Mouse (Mus musculus): ENCODE measurements around the gene Zcchc17. TPM values are rescaled to one million over a fixed set of nuclear protein-coding genes. Genes with fewer than 3 reads are reported as not detected.

Zcchc17 gene
- total and polyA plus RNA-seq, 3 experiments = 43.7 to 62.5 TPM; not detected in 1

- H3K27ac ChIP-seq (ENCODE audit: control insufficient read depth, low read depth, low read length) = no peak overlapping the region
- no peaks in the 10 kb centered on the region for H3K4me1 ChIP-seq (ENCODE audit: control insufficient read depth in 1 of 2, insufficient read depth in 2 of 2, low read length in 2 of 2)
- no peak overlapping the region for H3K9ac ChIP-seq (ENCODE audit: control insufficient read depth, low read depth, low read length, poor library complexity, severe bottlenecking)
- no peaks in the 10 kb centered on the region for H3K79me2 ChIP-seq (ENCODE audit: control insufficient read depth, insufficient read depth, low read length, poor library complexity)
- H3K27me3 ChIP-seq (ENCODE audit: control insufficient read depth in 1 of 2, insufficient read depth in 2 of 2, low read length in 2 of 2) = no peaks in the 10 kb centered on the region
- H3K9me3 ChIP-seq (replicated peaks; ENCODE audit: insufficient read depth, low read length) = no peaks in the 10 kb centered on the region
- no peak overlapping the region for H3K4me3 ChIP-seq (ENCODE audit: control insufficient read depth in 1 of 2, insufficient read depth in 1 of 2, low read depth in 2 of 2, low read length in 2 of 2)
- H3K36me3 ChIP-seq (ENCODE audit: control insufficient read depth in 1 of 2, insufficient read depth in 2 of 2, low read length in 2 of 2) = no peaks in the 10 kb centered on the region; a peak in 1 of 4 replicates
- TF ChIP-seq TBP (IDR thresholded peaks at IDR 0.05; ENCODE audit: low read depth, low read length) = no peak
- DNase-seq (ENCODE audit: low read depth, low spot score) = no peak
Observed at GRCm38 (mm10) chr4:130315771-130316527, 43.8 kb downstream of the Zcchc17 start.

- H3K9ac ChIP-seq (ENCODE audit: control insufficient read depth, low read depth, low read length, poor library complexity, severe bottlenecking) = no peak overlapping the region
- H3K27me3 ChIP-seq (ENCODE audit: control insufficient read depth in 1 of 2, insufficient read depth in 2 of 2, low read length in 2 of 2) = no peaks in the 10 kb centered on the region
- no peaks in the 10 kb centered on the region for H3K4me1 ChIP-seq (ENCODE audit: control insufficient read depth in 1 of 2, insufficient read depth in 2 of 2, low read length in 2 of 2)
- no peaks in the 10 kb centered on the region for H3K9me3 ChIP-seq (replicated peaks; ENCODE audit: insufficient read depth, low read length)
- no peak for DNase-seq (ENCODE audit: low read depth, low spot score)
- no peaks in the 10 kb centered on the region for H3K79me2 ChIP-seq (ENCODE audit: control insufficient read depth, insufficient read depth, low read length, poor library complexity)
- no peak overlapping the region for H3K4me3 ChIP-seq (ENCODE audit: control insufficient read depth in 1 of 2, insufficient read depth in 1 of 2, low read depth in 2 of 2, low read length in 2 of 2)
- TF ChIP-seq POLR2AphosphoS2 (IDR thresholded peaks at IDR 0.05; ENCODE audit: low read length) = no peak
- TF ChIP-seq E2F4 (IDR thresholded peaks at IDR 0.05; ENCODE audit: borderline replicate concordance, low read depth, low read length) = no peak
- TF ChIP-seq ETS1 (IDR thresholded peaks at IDR 0.05; ENCODE audit: low read depth, low read length) = no peak
- TF ChIP-seq RCOR1 (IDR thresholded peaks at IDR 0.05; ENCODE audit: low read depth, low read length) = no peak
- TF ChIP-seq MEF2A (IDR thresholded peaks at IDR 0.05; ENCODE audit: extremely low read depth, insufficient replicate concordance, low read depth, low read length, poor library complexity, severe bottlenecking) = no peak
- TF ChIP-seq RAD21 (IDR thresholded peaks at IDR 0.05; ENCODE audit: low read depth, low read length) = no peak
- H3K36me3 ChIP-seq (ENCODE audit: control insufficient read depth in 1 of 2, insufficient read depth in 2 of 2, low read length in 2 of 2) = no peaks in the 10 kb centered on the region; a peak in 1 of 4 replicates
- no peak overlapping the region for H3K27ac ChIP-seq (ENCODE audit: control insufficient read depth, low read depth, low read length)
Observed at GRCm38 (mm10) chr4:130313552-130313951, 46.2 kb downstream of the Zcchc17 start.

- no peaks in the 10 kb centered on the region for H3K4me1 ChIP-seq (ENCODE audit: control insufficient read depth in 1 of 2, insufficient read depth in 2 of 2, low read length in 2 of 2)
- H3K27ac ChIP-seq (ENCODE audit: control insufficient read depth, low read depth, low read length) = no peak overlapping the region
- DNase-seq (ENCODE audit: low read depth, low spot score) = no peak
- H3K36me3 ChIP-seq (ENCODE audit: control insufficient read depth in 1 of 2, insufficient read depth in 2 of 2, low read length in 2 of 2) = no peaks in the 10 kb centered on the region; a peak in 1 of 4 replicates
- no peak for TF ChIP-seq MAFK (IDR thresholded peaks at IDR 0.05; ENCODE audit: borderline replicate concordance, low read depth, low read length)
- no peak for TF ChIP-seq RCOR1 (IDR thresholded peaks at IDR 0.05; ENCODE audit: low read depth, low read length)
- no peak for TF ChIP-seq GATA1 (IDR thresholded peaks at IDR 0.05; ENCODE audit: low read depth, low read length)
- TF ChIP-seq RAD21 (IDR thresholded peaks at IDR 0.05; ENCODE audit: low read depth, low read length) = no peak
- TF ChIP-seq EP300 (IDR thresholded peaks at IDR 0.05; ENCODE audit: low read depth in 1 of 2, low read length in 2 of 2) = no peak
- TF ChIP-seq USF1 (IDR thresholded peaks at IDR 0.05; ENCODE audit: low read depth, low read length) = no peak
- TF ChIP-seq HCFC1 (IDR thresholded peaks at IDR 0.05; ENCODE audit: low read depth, low read length) = no peak
- TF ChIP-seq NELFE (IDR thresholded peaks at IDR 0.05; ENCODE audit: low read depth, low read length) = no peak
- TF ChIP-seq ETS1 (IDR thresholded peaks at IDR 0.05; ENCODE audit: low read depth, low read length) = no peak
- TF ChIP-seq CHD1 (IDR thresholded peaks at IDR 0.05; ENCODE audit: low read depth, low read length) = no peak
- TF ChIP-seq MXI1 (IDR thresholded peaks at IDR 0.05; ENCODE audit: low read depth, low read length) = no peak
- no peak for TF ChIP-seq JUND (IDR thresholded peaks at IDR 0.05; ENCODE audit: low read depth, low read length)
- TF ChIP-seq CHD2 (IDR thresholded peaks at IDR 0.05; ENCODE audit: low read length) = no peak
- TF ChIP-seq SIN3A (IDR thresholded peaks at IDR 0.05; ENCODE audit: low read length) = no peak
- no peaks in the 10 kb centered on the region for H3K79me2 ChIP-seq (ENCODE audit: control insufficient read depth, insufficient read depth, low read length, poor library complexity)
- H3K9ac ChIP-seq (ENCODE audit: control insufficient read depth, low read depth, low read length, poor library complexity, severe bottlenecking) = no peak overlapping the region
- no peaks in the 10 kb centered on the region for H3K9me3 ChIP-seq (replicated peaks; ENCODE audit: insufficient read depth, low read length)
- no peak overlapping the region for H3K4me3 ChIP-seq (ENCODE audit: control insufficient read depth in 1 of 2, insufficient read depth in 1 of 2, low read depth in 2 of 2, low read length in 2 of 2)
- no peaks in the 10 kb centered on the region for H3K27me3 ChIP-seq (ENCODE audit: control insufficient read depth in 1 of 2, insufficient read depth in 2 of 2, low read length in 2 of 2)
Observed at GRCm38 (mm10) chr4:130312526-130312925, 47.2 kb downstream of the Zcchc17 start.
